Mouse (Mus musculus): ENCODE measurements at regions not wholly inside any gene's neighbourhood (a gene's known extent, or its start where the extent isn't known, plus 50 kb on each side); places are given as distances from the start of the nearest gene placed in this dataset.

- TF ChIP-seq POLR2A (IDR thresholded peaks at IDR 0.05; ENCODE audit: control insufficient read depth, low read depth, low read length) = no peak
- no peak for TF ChIP-seq CTCF (IDR thresholded peaks at IDR 0.05; ENCODE audit: control insufficient read depth, insufficient read depth, insufficient replicate concordance, low read depth, low read length)
Observed at GRCm38 (mm10) chr3:61478861-61479584, 113.3 kb upstream of the B430305J03Rik start.
